Mouse (Mus musculus): ENCODE measurements around the gene Clic1. TPM values are rescaled to one million over a fixed set of nuclear protein-coding genes. Genes with fewer than 3 reads are reported as not detected.
"Not testable (repeated sequence)": the region's sequence is repeated elsewhere in the genome, so short reads cannot be mapped to it uniquely, and the experiment has no call there.

Clic1 gene
- polyA plus RNA-seq (2015; fragmentation: Nextera tagmentation; extraction: Ambion mirVana), result 501 and 524 TPM in 2 replicates

- peak; percentile 61 for DNase-seq (ENCODE audit: low spot score)
Measured at GRCm38 (mm10) chr17:35049561-35050016, at the start of gene Clic1. Gene Clic1 (plus strand): TSS chr17:35049966.

- DNase-seq (ENCODE audit: low spot score), result peak; percentile 84
Measured at GRCm38 (mm10) chr17:35000717-35001451, 48.9 kb upstream of the Clic1 start, which contains the start of gene Vars. Gene Vars (plus strand): TSS chr17:35000987.

GRCm38 (mm10) chr17:35001452-35002152, 48.2 kb upstream of the Clic1 start:
- peak; percentile 41 for DNase-seq (ENCODE audit: low spot score)

- DNase-seq (ENCODE audit: low spot score), result peak; percentile 35
Measured at GRCm38 (mm10) chr17:35002153-35002865, 47.5 kb upstream of the Clic1 start.

GRCm38 (mm10) chr17:35003022-35003838, 46.5 kb upstream of the Clic1 start:
- DNase-seq (ENCODE audit: low spot score), result no peak

GRCm38 (mm10) chr17:35004075-35004717, 45.6 kb upstream of the Clic1 start:
- DNase-seq (ENCODE audit: low spot score), result no peak

- DNase-seq (ENCODE audit: low spot score), result no peak
Measured at GRCm38 (mm10) chr17:35005158-35005557, 44.6 kb upstream of the Clic1 start.

GRCm38 (mm10) chr17:35005902-35006301, 43.9 kb upstream of the Clic1 start:
- not testable (repeated sequence) for DNase-seq (ENCODE audit: low spot score)

GRCm38 (mm10) chr17:35007387-35007991, 42.3 kb upstream of the Clic1 start:
- no peak for DNase-seq (ENCODE audit: low spot score)

- no peak for DNase-seq (ENCODE audit: low spot score)
Measured at GRCm38 (mm10) chr17:35009586-35009985, 40.2 kb upstream of the Clic1 start.

- no peak for DNase-seq (ENCODE audit: low spot score)
Measured at GRCm38 (mm10) chr17:35011440-35011839, 38.3 kb upstream of the Clic1 start.

GRCm38 (mm10) chr17:35012430-35012829, 37.3 kb upstream of the Clic1 start:
- DNase-seq (ENCODE audit: low spot score), result no peak

GRCm38 (mm10) chr17:35013221-35013620, 36.5 kb upstream of the Clic1 start:
- DNase-seq (ENCODE audit: low spot score), result no peak

- DNase-seq (ENCODE audit: low spot score), result no peak
Measured at GRCm38 (mm10) chr17:35015296-35015695, 34.5 kb upstream of the Clic1 start.

GRCm38 (mm10) chr17:35016376-35016775, 33.4 kb upstream of the Clic1 start, which contains the start of gene Vwa7:
Gene Vwa7 (plus strand): TSS chr17:35016579.
- DNase-seq (ENCODE audit: low spot score), result no peak

- peak; percentile 48 for DNase-seq (ENCODE audit: low spot score)
Measured at GRCm38 (mm10) chr17:35016791-35017705, 32.7 kb upstream of the Clic1 start.

GRCm38 (mm10) chr17:35017706-35018030, 32.1 kb upstream of the Clic1 start:
- DNase-seq (ENCODE audit: low spot score), result no peak

GRCm38 (mm10) chr17:35018171-35018570, 31.6 kb upstream of the Clic1 start:
- DNase-seq (ENCODE audit: low spot score), result no peak

- no peak for DNase-seq (ENCODE audit: low spot score)
Measured at GRCm38 (mm10) chr17:35019894-35020293, 29.9 kb upstream of the Clic1 start.

All from thymus, postnatal 0 days (tissue).